Comparison of ENCODE assay signal across 26 mouse cellular contexts in the genomic region with DNA sequence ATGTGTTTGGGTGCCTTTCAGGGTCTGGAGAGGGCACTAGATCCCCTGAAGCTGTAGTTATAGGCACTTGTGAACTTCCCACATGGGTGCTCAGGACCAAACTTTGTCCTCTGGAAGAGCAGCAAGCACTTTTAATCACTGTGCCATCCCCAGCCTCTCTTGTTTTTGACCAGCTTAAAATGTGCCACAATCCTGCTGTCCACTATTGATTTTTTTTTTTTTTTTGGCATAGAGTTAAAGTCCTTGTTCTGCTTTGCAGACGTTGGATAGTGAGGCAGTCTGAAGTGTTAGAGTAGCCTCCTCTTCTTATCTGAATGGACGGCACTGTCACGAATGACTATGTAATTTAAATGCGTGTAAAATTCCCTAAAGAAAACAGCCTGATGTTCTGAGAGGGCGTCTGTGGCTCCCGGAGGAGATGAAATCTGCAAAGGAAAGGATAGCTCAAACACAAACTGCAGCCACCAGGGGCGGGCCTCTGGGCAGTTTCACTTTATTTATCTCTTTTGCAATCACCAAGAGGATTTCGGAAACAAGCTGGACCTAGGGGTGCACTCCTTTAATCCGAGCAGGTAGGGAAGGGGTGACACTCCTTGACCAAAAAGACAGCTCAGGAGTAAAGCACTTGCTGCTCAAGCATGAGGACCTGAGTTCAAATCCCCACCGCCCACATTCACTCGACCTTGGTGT.
DNase-seq lines count a peak whose midpoint lies in the region; ATAC-seq and TF ChIP-seq lines count a peak whose summit lies in the region.
"Had no signal": no experiment of that assay in that cellular context is flagged by ENCODE, and none has a peak within 500 bp of the region (broad histone marks: within the 10 kb centered on the region; RNA-seq: fewer than 3 reads in every experiment).

No protein-coding gene starts in this region.

- dilution Hi-C loops in CH12.LX (cut with MboI; ENCODE audit: extremely low pct_ligation_motif_present, extremely low pct_unique_long_range_greater_than_20kb, low sequenced_read_pairs): no loop called here

- TF ChIP-seq EP300 in CH12.LX (IDR thresholded peaks at IDR 0.05; ENCODE audit: low read length): no peak
- no peak for TF ChIP-seq EP300 in liver, postnatal 0 days (IDR thresholded peaks at IDR 0.05; ENCODE audit: low read depth)

- TF ChIP-seq CTCF in liver, adult 2 months (IDR thresholded peaks at IDR 0.05; ENCODE audit: low read depth, low read length): peak; percentile 41
- no peak for TF ChIP-seq CTCF in CH12.LX (conservative IDR thresholded peaks at IDR 0.05 in 1 of 2, IDR thresholded peaks at IDR 0.05 in 1 of 2; ENCODE audit: low read depth in 2 of 2, low read length in 2 of 2)
- peak; percentile 10; the same call in 1 of the 2 replicates for TF ChIP-seq CTCF in liver, postnatal 0 days (IDR thresholded peaks at IDR 0.05; ENCODE audit: low read depth)

- in situ Hi-C loops in CH12.LX (cut with MboI; ENCODE audit: low pct_ligation_motif_present, low pct_unique_long_range_greater_than_20kb, low sequenced_read_pairs): no loop called here

- H3K4me3 ChIP-seq in liver, adult 2 months (ENCODE audit: insufficient read depth, low read depth, low read length): peak overlapping the region; percentile 29; the same call in 1 of the 2 replicates
- H3K4me3 ChIP-seq in liver, embryonic 16.5 days (ENCODE audit: low read depth, low read length): no peak overlapping the region
- H3K4me3 ChIP-seq in liver, embryonic 11.5 days (ENCODE audit: low read depth, low read length): no peak overlapping the region
- H3K4me3 ChIP-seq in CH12.LX (replicated peaks in 1 of 3; ENCODE audit: low read depth in 2 of 3, low read length in 2 of 3, poor library complexity in 1 of 3): no peak overlapping the region
- no peak overlapping the region for H3K4me3 ChIP-seq in liver, postnatal 0 days (ENCODE audit: low read depth, low read length)
- no peak overlapping the region for H3K4me3 ChIP-seq in forebrain, embryonic 15.5 days
- H3K4me3 ChIP-seq: embryonic facial prominence, embryonic 13.5 days; embryonic facial prominence, embryonic 15.5 days; erythroblast, embryonic 14.5 days; forebrain, embryonic 10.5 days; forebrain, embryonic 12.5 days had no signal

- peak overlapping the region; percentile 58 for H3K9ac ChIP-seq in liver, adult 2 months (ENCODE audit: low read depth, low read length)
- no peak overlapping the region for H3K9ac ChIP-seq in liver, embryonic 16.5 days (ENCODE audit: low read depth, low read length)
- H3K9ac ChIP-seq in liver, embryonic 11.5 days (ENCODE audit: low read depth, low read length): no peak overlapping the region
- no peak overlapping the region for H3K9ac ChIP-seq in CH12.LX (ENCODE audit: insufficient read depth, low read depth)
- no peak overlapping the region for H3K9ac ChIP-seq in liver, postnatal 0 days (replicated peaks)
- H3K9ac ChIP-seq in forebrain, embryonic 15.5 days (replicated peaks): no peak overlapping the region
- H3K9ac ChIP-seq: embryonic facial prominence, embryonic 13.5 days; embryonic facial prominence, embryonic 15.5 days; forebrain, embryonic 12.5 days; forebrain, postnatal 0 days had no signal

- peak overlapping the region; percentile 99 for H3K27ac ChIP-seq in liver, adult 2 months (replicated peaks; ENCODE audit: insufficient read depth, low read depth, low read length)
- no peak overlapping the region for H3K27ac ChIP-seq in liver, embryonic 16.5 days (ENCODE audit: low read length)
- no peak overlapping the region for H3K27ac ChIP-seq in liver, embryonic 11.5 days (ENCODE audit: low read depth, low read length)
- H3K27ac ChIP-seq in CH12.LX (ENCODE audit: insufficient read depth, low read depth): no peak overlapping the region
- H3K27ac ChIP-seq in liver, postnatal 0 days (ENCODE audit: low read depth): peak overlapping the region; percentile 59
- H3K27ac ChIP-seq in forebrain, embryonic 15.5 days (replicated peaks): no peak overlapping the region
- H3K27ac ChIP-seq: embryonic facial prominence, embryonic 13.5 days; embryonic facial prominence, embryonic 15.5 days; forebrain, embryonic 10.5 days; forebrain, embryonic 12.5 days had no signal

- H3K4me2 ChIP-seq in liver, embryonic 16.5 days (ENCODE audit: low read depth, low read length): 0 out of 2 replicates have a peak overlapping the region, but pooled peaks have one; percentile 10
- no peak overlapping the region for H3K4me2 ChIP-seq in liver, embryonic 11.5 days
- H3K4me2 ChIP-seq in CH12.LX (ENCODE audit: insufficient read depth, low read depth, poor library complexity, severe bottlenecking): 0 out of 2 replicates have a peak overlapping the region, but pooled peaks have one; percentile 18
- peak overlapping the region; percentile 24; the same call in 1 of the 2 replicates for H3K4me2 ChIP-seq in liver, postnatal 0 days (ENCODE audit: low read depth, low read length)
- H3K4me2 ChIP-seq in forebrain, embryonic 15.5 days (replicated peaks): no peak overlapping the region
- H3K4me2 ChIP-seq: embryonic facial prominence, embryonic 13.5 days; embryonic facial prominence, embryonic 15.5 days; forebrain, embryonic 12.5 days had no signal

- WGBS in liver, adult 2 months: 26% methylated on average over 11 of the region's 11 CpGs
- 40% methylated on average over 11 of the region's 11 CpGs for WGBS in liver, embryonic 16.5 days (ENCODE audit: insufficient replicate concordance)
- 53% methylated on average over 11 of the region's 11 CpGs for WGBS in liver, embryonic 11.5 days
- 44% methylated on average over 11 of the region's 11 CpGs for whole genome bisulfite sequencing in liver, postnatal 0 days (ENCODE audit: insufficient replicate concordance)
- 67% methylated on average over 11 of the region's 11 CpGs for WGBS in forebrain, embryonic 15.5 days

- peak; percentile 94 for DNase-seq in liver, adult 2 months (ENCODE audit: extremely low read depth, low read depth, low spot score)
- DNase-seq in liver: no peak
- DNase-seq in liver, embryonic 11.5 days (ENCODE audit: low spot score): no peak
- no peak for DNase-seq in CH12.LX (ENCODE audit: extremely low read depth)
- DNase-seq in liver, postnatal 0 days: peak; percentile 49
- DNase-seq: adrenal gland, adult 8-10 months; adrenal gland, postnatal 14 days; adrenal gland, postnatal 36 days; B cell, adult 2 months; cerebellum, adult 11-12 months; cerebellum, adult 2 months; cerebellum, adult 9-10 months; cerebellum, postnatal 10 days; cerebellum, postnatal 25 days; forebrain, postnatal 0 days had no signal

- TF ChIP-seq RAD21 in CH12.LX (IDR thresholded peaks at IDR 0.05; ENCODE audit: low read depth, low read length): no peak

- ATAC-seq in liver, embryonic 16.5 days (ENCODE audit: low read depth): 0 out of 2 replicates have a peak, but pooled peaks have one; percentile 37
- no peak for ATAC-seq in liver, embryonic 11.5 days (replicated peaks; ENCODE audit: low FRiP score)
- peak; percentile 81 for ATAC-seq in liver, postnatal 0 days
- no peak for ATAC-seq in forebrain, embryonic 15.5 days (replicated peaks)
- ATAC-seq: activated CD4-positive, CD25-positive, alpha-beta regulatory T cell, adult 4 months; CD4-positive, CD25-positive, alpha-beta regulatory T cell, adult 4 months; forebrain, embryonic 14.5 days; forebrain, postnatal 0 days; Patski had no signal

- no peaks in the 10 kb centered on the region for H3K36me3 ChIP-seq in liver, adult 2 months (ENCODE audit: control insufficient read depth, insufficient read depth, low read length)
- no peaks in the 10 kb centered on the region for H3K36me3 ChIP-seq in liver, embryonic 16.5 days (ENCODE audit: control insufficient read depth, insufficient read depth)
- no peaks in the 10 kb centered on the region for H3K36me3 ChIP-seq in liver, embryonic 11.5 days (ENCODE audit: control insufficient read depth, insufficient read depth, low read length)
- no peaks in the 10 kb centered on the region for H3K36me3 ChIP-seq in CH12.LX (replicated peaks in 1 of 2; ENCODE audit: control insufficient read depth in 1 of 2, insufficient read depth in 1 of 2, low read length in 1 of 2)
- no peaks in the 10 kb centered on the region for H3K36me3 ChIP-seq in liver, postnatal 0 days (replicated peaks; ENCODE audit: insufficient read depth, low read length)
- no peaks in the 10 kb centered on the region for H3K36me3 ChIP-seq in forebrain, embryonic 15.5 days
- H3K36me3 ChIP-seq: embryonic facial prominence, embryonic 13.5 days; embryonic facial prominence, embryonic 15.5 days; forebrain, embryonic 10.5 days; forebrain, embryonic 12.5 days had no signal

- no peaks in the 10 kb centered on the region for H3K9me3 ChIP-seq in liver, embryonic 16.5 days (replicated peaks; ENCODE audit: control insufficient read depth, low read length)
- no peaks in the 10 kb centered on the region for H3K9me3 ChIP-seq in liver, embryonic 11.5 days (ENCODE audit: control insufficient read depth, low read length)
- H3K9me3 ChIP-seq in CH12.LX (replicated peaks; ENCODE audit: low read length): no peaks in the 10 kb centered on the region
- no peaks in the 10 kb centered on the region for H3K9me3 ChIP-seq in liver, postnatal 0 days (ENCODE audit: low read length)
- H3K9me3 ChIP-seq in forebrain, embryonic 15.5 days: no peaks in the 10 kb centered on the region
- H3K9me3 ChIP-seq: embryonic facial prominence, embryonic 13.5 days; embryonic facial prominence, embryonic 15.5 days; forebrain, embryonic 10.5 days; forebrain, embryonic 12.5 days had no signal

- no peaks in the 10 kb centered on the region for H3K79me2 ChIP-seq in liver, adult 2 months (ENCODE audit: control insufficient read depth, insufficient read depth, low read length)
- H3K79me2 ChIP-seq in CH12.LX (replicated peaks; ENCODE audit: control insufficient read depth, extremely low read depth, insufficient read depth, poor library complexity, severe bottlenecking): no peaks in the 10 kb centered on the region

- H3K4me1 ChIP-seq in liver, adult 2 months (ENCODE audit: control insufficient read depth, insufficient read depth, low read length): peaks cover 8% of the 10 kb centered on the region
- no peaks in the 10 kb centered on the region; the same call in 1 of the 2 replicates for H3K4me1 ChIP-seq in liver, embryonic 16.5 days (ENCODE audit: control insufficient read depth, low read depth, low read length)
- H3K4me1 ChIP-seq in liver, embryonic 11.5 days (replicated peaks; ENCODE audit: control insufficient read depth, insufficient read depth, low read length): 0 out of 2 replicates have a peak, but pooled peaks cover 3% of the 10 kb centered on the region
- H3K4me1 ChIP-seq in CH12.LX (ENCODE audit: control insufficient read depth in 1 of 2, insufficient read depth in 2 of 2): no peaks in the 10 kb centered on the region
- peaks cover 4% of the 10 kb centered on the region; the same call in 1 of the 2 replicates for H3K4me1 ChIP-seq in liver, postnatal 0 days (ENCODE audit: insufficient read depth)
- H3K4me1 ChIP-seq in forebrain, embryonic 15.5 days: peaks cover 2% of the 10 kb centered on the region; the same call in 1 of the 2 replicates
- H3K4me1 ChIP-seq: embryonic facial prominence, embryonic 15.5 days; forebrain, embryonic 12.5 days had no signal

- H3K27me3 ChIP-seq in liver, adult 2 months (ENCODE audit: control insufficient read depth, insufficient read depth, low read length): no peaks in the 10 kb centered on the region
- H3K27me3 ChIP-seq in liver, embryonic 16.5 days (ENCODE audit: control insufficient read depth, insufficient read depth, low read depth, low read length): peaks cover under 1% of the 10 kb centered on the region
- H3K27me3 ChIP-seq in liver, embryonic 11.5 days (replicated peaks; ENCODE audit: control insufficient read depth, insufficient read depth, low read length): no peaks in the 10 kb centered on the region
- H3K27me3 ChIP-seq in CH12.LX (replicated peaks): peaks cover 39% of the 10 kb centered on the region
- no peaks in the 10 kb centered on the region for H3K27me3 ChIP-seq in liver, postnatal 0 days (ENCODE audit: insufficient read depth, low read length)
- H3K27me3 ChIP-seq in forebrain, embryonic 15.5 days: no peaks in the 10 kb centered on the region

- TF ChIP-seq POLR2A in liver, adult 2 months (IDR thresholded peaks at IDR 0.05; ENCODE audit: extremely low read depth, insufficient read depth, low read length): no peak
- TF ChIP-seq POLR2A in CH12.LX (IDR thresholded peaks at IDR 0.05; ENCODE audit: low read depth, low read length): no peak

Comparison
In these comparisons a context has a peak if more than half of its experiments do, and no peak if none do; other contexts are left out.
1. DNase-seq: peak in liver, adult 2 months (single experiment) and liver, postnatal 0 days (single experiment); none in liver (single experiment), liver, embryonic 11.5 days (single experiment) and CH12.LX (single experiment).
2. H3K27ac ChIP-seq: peak in liver, adult 2 months (single experiment) and liver, postnatal 0 days (single experiment); none in liver, embryonic 16.5 days (single experiment), liver, embryonic 11.5 days (single experiment), CH12.LX (single experiment) and forebrain, embryonic 15.5 days (single experiment).
3. ATAC-seq: peak in liver, embryonic 16.5 days (single experiment) and liver, postnatal 0 days (single experiment); none in liver, embryonic 11.5 days (single experiment) and forebrain, embryonic 15.5 days (single experiment).
4. H3K4me2 ChIP-seq: peak in liver, embryonic 16.5 days (single experiment), CH12.LX (single experiment) and liver, postnatal 0 days (single experiment); none in liver, embryonic 11.5 days (single experiment) and forebrain, embryonic 15.5 days (single experiment).
5. CTCF ChIP-seq: peak in liver, adult 2 months (single experiment) and liver, postnatal 0 days (single experiment); none in CH12.LX (0 of 2).